Mouse (Mus musculus): ENCODE data around the gene Sstr5. TPM values are rescaled to one million over a fixed set of nuclear protein-coding genes. Genes with fewer than 3 reads are reported as not detected.

The Sstr5 gene
- polyA plus RNA-seq, 1 experiment from 2014 or later: not detected

- H3K4me3 ChIP-seq (ENCODE audit: low read depth, low read length): no peak overlapping the region
- no peak overlapping the region for H3K9ac ChIP-seq (ENCODE audit: low read depth, low read length)
- 73% methylated on average over 3 of the region's 3 CpGs for WGBS (ENCODE audit: insufficient replicate concordance)
- H3K4me1 ChIP-seq (ENCODE audit: control insufficient read depth, low read depth, low read length): no peaks in the 10 kb centered on the region
- no peaks in the 10 kb centered on the region for H3K36me3 ChIP-seq (ENCODE audit: control insufficient read depth, insufficient read depth)
- H3K9me3 ChIP-seq (replicated peaks; ENCODE audit: control insufficient read depth, low read length): no peaks in the 10 kb centered on the region
- no peak overlapping the region for H3K4me2 ChIP-seq (ENCODE audit: low read depth, low read length)
- H3K27me3 ChIP-seq (ENCODE audit: control insufficient read depth, insufficient read depth, low read depth, low read length): no peaks in the 10 kb centered on the region
- ATAC-seq (ENCODE audit: low read depth): no peak
- H3K27ac ChIP-seq (ENCODE audit: low read length): no peak overlapping the region
These were observed 51.2 kb downstream of the Sstr5 start for GRCm38 (mm10) chr17:25445841-25446240.

- no peak overlapping the region for H3K27ac ChIP-seq (ENCODE audit: low read length)
- ATAC-seq (ENCODE audit: low read depth): no peak
- H3K9me3 ChIP-seq (replicated peaks; ENCODE audit: control insufficient read depth, low read length): no peaks in the 10 kb centered on the region
- H3K4me3 ChIP-seq (ENCODE audit: low read depth, low read length): no peak overlapping the region
- WGBS (ENCODE audit: insufficient replicate concordance): 30% methylated on average over 4 of the region's 4 CpGs
- no peak overlapping the region for H3K9ac ChIP-seq (ENCODE audit: low read depth, low read length)
- H3K4me1 ChIP-seq (ENCODE audit: control insufficient read depth, low read depth, low read length): no peaks in the 10 kb centered on the region
- H3K27me3 ChIP-seq (ENCODE audit: control insufficient read depth, insufficient read depth, low read depth, low read length): no peaks in the 10 kb centered on the region
- H3K4me2 ChIP-seq (ENCODE audit: low read depth, low read length): no peak overlapping the region
- H3K36me3 ChIP-seq (ENCODE audit: control insufficient read depth, insufficient read depth): no peaks in the 10 kb centered on the region
These were observed 52.0 kb downstream of the Sstr5 start for GRCm38 (mm10) chr17:25445074-25445473.

GRCm38 (mm10) chr17:25442889-25443288 is 54.2 kb downstream of the Sstr5 start:
- no peak overlapping the region for H3K4me3 ChIP-seq (ENCODE audit: low read depth, low read length)
- H3K4me2 ChIP-seq (ENCODE audit: low read depth, low read length): no peak overlapping the region
- 40% methylated on average over 3 of the region's 3 CpGs for WGBS (ENCODE audit: insufficient replicate concordance)
- H3K9me3 ChIP-seq (replicated peaks; ENCODE audit: control insufficient read depth, low read length): no peaks in the 10 kb centered on the region
- no peak for ATAC-seq (ENCODE audit: low read depth)
- H3K36me3 ChIP-seq (ENCODE audit: control insufficient read depth, insufficient read depth): no peaks in the 10 kb centered on the region
- H3K9ac ChIP-seq (ENCODE audit: low read depth, low read length): no peak overlapping the region
- no peaks in the 10 kb centered on the region for H3K4me1 ChIP-seq (ENCODE audit: control insufficient read depth, low read depth, low read length)
- no peaks in the 10 kb centered on the region for H3K27me3 ChIP-seq (ENCODE audit: control insufficient read depth, insufficient read depth, low read depth, low read length)
- H3K27ac ChIP-seq (ENCODE audit: low read length): no peak overlapping the region

GRCm38 (mm10) chr17:25441417-25441816 is 55.7 kb downstream of the Sstr5 start:
- WGBS (ENCODE audit: insufficient replicate concordance): 51% methylated on average over 6 of the region's 6 CpGs
- Histone ChIP-seq H3K9me3 (replicated peaks; ENCODE audit: control insufficient read depth, low read length) (no peaks in the 10 kb centered on the region), H3K4me1 (ENCODE audit: control insufficient read depth, low read depth, low read length) (no peaks in the 10 kb centered on the region), H3K27ac (ENCODE audit: low read length) (no peak overlapping the region), H3K9ac (ENCODE audit: low read depth, low read length) (no peak overlapping the region), H3K4me3 (ENCODE audit: low read depth, low read length) (no peak overlapping the region), H3K36me3 (ENCODE audit: control insufficient read depth, insufficient read depth) (no peaks in the 10 kb centered on the region), H3K27me3 (ENCODE audit: control insufficient read depth, insufficient read depth, low read depth, low read length) (no peaks in the 10 kb centered on the region), H3K4me2 (ENCODE audit: low read depth, low read length) (no peak overlapping the region)
- ATAC-seq (ENCODE audit: low read depth): peak; percentile 75

Other genes with a start within 250 kb of the Sstr5 start
- gene Baiap3, start 240.9 kb downstream of the Sstr5 start, polyA plus RNA-seq (2015; fragmentation: Nextera tagmentation; extraction: Ambion mirVana): 0.46 and 0.57 TPM in 2 replicates
- 205 and 211 TPM in 2 replicates for gene Ube2i, start 222.7 kb downstream of the Sstr5 start, polyA plus RNA-seq (2015; fragmentation: Nextera tagmentation; extraction: Ambion mirVana)
- 3.4 and 4.9 TPM in 2 replicates for gene Prss34, start 198.9 kb downstream of the Sstr5 start, polyA plus RNA-seq (2015; fragmentation: Nextera tagmentation; extraction: Ambion mirVana)
- not detected in 2 replicates for gene Prss28, start 188.6 kb downstream of the Sstr5 start, polyA plus RNA-seq (2015; fragmentation: Nextera tagmentation; extraction: Ambion mirVana)
- gene Prss29, start 178.6 kb downstream of the Sstr5 start, polyA plus RNA-seq (2015; fragmentation: Nextera tagmentation; extraction: Ambion mirVana): not detected in 2 replicates
- gene Tpsab1, start 151.7 kb downstream of the Sstr5 start, polyA plus RNA-seq (2015; fragmentation: Nextera tagmentation; extraction: Ambion mirVana): not detected in 2 replicates
- 0.47 and 0.65 TPM in 2 replicates for gene Tpsb2, start 131.0 kb downstream of the Sstr5 start, polyA plus RNA-seq (2015; fragmentation: Nextera tagmentation; extraction: Ambion mirVana)
- 0.44 and 0.51 TPM in 2 replicates for gene Tpsg1, start 128.0 kb downstream of the Sstr5 start, polyA plus RNA-seq (2015; fragmentation: Nextera tagmentation; extraction: Ambion mirVana)
- 0.17 and 0.22 TPM in 2 replicates for gene Cacna1h, start 63.5 kb downstream of the Sstr5 start, polyA plus RNA-seq (2015; fragmentation: Nextera tagmentation; extraction: Ambion mirVana)
- 0.05 and 0.07 TPM in 2 replicates for gene Tekt4, start 42.7 kb downstream of the Sstr5 start, polyA plus RNA-seq (2015; fragmentation: Nextera tagmentation; extraction: Ambion mirVana)
- 0.14 and 0.34 TPM in 2 replicates for gene Sox8, start 73.4 kb upstream of the Sstr5 start, polyA plus RNA-seq (2015; fragmentation: Nextera tagmentation; extraction: Ambion mirVana)
- gene Lmf1, start 81.8 kb upstream of the Sstr5 start, polyA plus RNA-seq (2015; fragmentation: Nextera tagmentation; extraction: Ambion mirVana): 11.4 and 13.4 TPM in 2 replicates
- gene Gng13, start 219.9 kb upstream of the Sstr5 start, polyA plus RNA-seq (2015; fragmentation: Nextera tagmentation; extraction: Ambion mirVana): not detected in 2 replicates
- gene Chtf18, start 230.1 kb upstream of the Sstr5 start, polyA plus RNA-seq (2015; fragmentation: Nextera tagmentation; extraction: Ambion mirVana): 16.3 and 18.0 TPM in 2 replicates
- 5.2 TPM in 2 replicates for gene Rpusd1, start 230.4 kb upstream of the Sstr5 start, polyA plus RNA-seq (2015; fragmentation: Nextera tagmentation; extraction: Ambion mirVana)
- not detected in 2 replicates for gene Mslnl, start 238.8 kb upstream of the Sstr5 start, polyA plus RNA-seq (2015; fragmentation: Nextera tagmentation; extraction: Ambion mirVana)

Measured in liver, embryonic 16.5 days (tissue).